ENCODE assay signal across 24 mouse cellular contexts in genomic region chr10:117560396-117561278, GRCm38 (mm10).
"Had no signal": no experiment of that assay in that cellular context is flagged by ENCODE, and none has a peak within 500 bp of the region (broad histone marks: within the 10 kb centered on the region; RNA-seq: fewer than 3 reads in every experiment).

No protein-coding gene starts in this region.

- ATAC-seq: hindbrain, embryonic 16.5 days; inflammation-experienced regulatory T-cells, adult 6 months; intestine, embryonic 15.5 days; intestine, postnatal 0 days; liver, embryonic 12.5 days had no signal

- H3K27me3 ChIP-seq: hindbrain, embryonic 12.5 days; intestine, embryonic 15.5 days; limb, embryonic 13.5 days; limb, embryonic 15.5 days; liver, embryonic 12.5 days had no signal

- H3K9ac ChIP-seq: heart, embryonic 12.5 days; hindbrain, embryonic 12.5 days; intestine, embryonic 15.5 days; limb, embryonic 13.5 days; limb, embryonic 15.5 days; liver, embryonic 12.5 days had no signal

- H3K4me1 ChIP-seq: heart, embryonic 12.5 days; liver, embryonic 12.5 days had no signal

- H3K4me3 ChIP-seq: gastrocnemius, adult 2 months; heart, embryonic 10.5 days; heart, embryonic 12.5 days; hindbrain, embryonic 10.5 days; hindbrain, embryonic 12.5 days; intestine, embryonic 15.5 days; layer of hippocampus, adult 2 months; limb, embryonic 13.5 days; limb, embryonic 15.5 days; liver, embryonic 12.5 days had no signal

- H3K36me3 ChIP-seq: heart, embryonic 10.5 days; heart, embryonic 12.5 days; hindbrain, embryonic 10.5 days; hindbrain, embryonic 12.5 days; intestine, embryonic 15.5 days; limb, embryonic 13.5 days; limb, embryonic 15.5 days; liver, embryonic 12.5 days had no signal

- H3K4me2 ChIP-seq: heart, embryonic 12.5 days; hindbrain, embryonic 12.5 days; intestine, embryonic 15.5 days; limb, embryonic 13.5 days; limb, embryonic 15.5 days; liver, embryonic 12.5 days had no signal

- H3K27ac ChIP-seq: gastrocnemius, adult 2 months; heart, embryonic 10.5 days; hindbrain, embryonic 10.5 days; hindbrain, embryonic 12.5 days; intestine, embryonic 15.5 days; layer of hippocampus, adult 2 months; limb, embryonic 13.5 days; limb, embryonic 15.5 days; liver, embryonic 12.5 days had no signal

- DNase-seq: gastrocnemius, adult 2 months; gastrocnemius, postnatal 10 days; gastrocnemius, postnatal 25 days; heart, postnatal 10 days; heart, postnatal 4 days; kidney, adult 18-20 months; kidney, adult 8-10 months; kidney, postnatal 10 days; kidney, postnatal 25 days; layer of hippocampus, adult 9-11 months; layer of hippocampus, postnatal 36 days; left cerebral cortex, postnatal 4 days had no signal

- H3K9me3 ChIP-seq: heart, embryonic 10.5 days; heart, embryonic 12.5 days; hindbrain, embryonic 10.5 days; hindbrain, embryonic 12.5 days; intestine, embryonic 15.5 days; limb, embryonic 13.5 days; limb, embryonic 15.5 days; liver, embryonic 12.5 days had no signal
